Mouse (Mus musculus) yolk sac, embryonic 10.5 days (tissue): ENCODE results near the gene Kcnmb4.

Experiments
- DNase-seq: peaks from one replicate; pipeline ENCODE4 v3.0.0-alpha.2; 2017; ENCODE audit warnings: low spot score

Gene Kcnmb4

GRCm38 (mm10) chr10:116473759-116474549, at the start of gene Kcnmb4:
Kcnmb4 (minus strand) TSS chr10:116473878.
- DNase-seq, result peak; percentile 17

- no peak for DNase-seq
Measured at GRCm38 (mm10) chr10:116519588-116519987, 45.9 kb upstream of the Kcnmb4 start.

GRCm38 (mm10) chr10:116515590-116515989, 41.9 kb upstream of the Kcnmb4 start:
- no peak for DNase-seq

GRCm38 (mm10) chr10:116515158-116515557, 41.5 kb upstream of the Kcnmb4 start:
- DNase-seq, result no peak

GRCm38 (mm10) chr10:116513254-116513635, 39.6 kb upstream of the Kcnmb4 start:
- no peak for DNase-seq

GRCm38 (mm10) chr10:116512521-116513253, 39.0 kb upstream of the Kcnmb4 start:
- no peak for DNase-seq

- no peak for DNase-seq
Measured at GRCm38 (mm10) chr10:116505303-116506014, 31.8 kb upstream of the Kcnmb4 start.

GRCm38 (mm10) chr10:116492768-116493167, 19.1 kb upstream of the Kcnmb4 start:
- DNase-seq, result no peak

- no peak for DNase-seq
Measured at GRCm38 (mm10) chr10:116486895-116487747, 13.4 kb upstream of the Kcnmb4 start.

- DNase-seq, result no peak
Measured at GRCm38 (mm10) chr10:116481917-116482316, 8.2 kb upstream of the Kcnmb4 start.

- no peak for DNase-seq
Measured at GRCm38 (mm10) chr10:116480988-116481387, 7.3 kb upstream of the Kcnmb4 start.

GRCm38 (mm10) chr10:116476559-116476958, 2.9 kb upstream of the Kcnmb4 start:
- DNase-seq, result no peak

- no peak for DNase-seq
Measured at GRCm38 (mm10) chr10:116475725-116476124, 2.0 kb upstream of the Kcnmb4 start.

GRCm38 (mm10) chr10:116473071-116473758, 463 bp downstream of the Kcnmb4 start:
- peak; percentile 52 for DNase-seq

- no peak for DNase-seq
Measured at GRCm38 (mm10) chr10:116472579-116472978, 1.1 kb downstream of the Kcnmb4 start.

GRCm38 (mm10) chr10:116470306-116470925, 3.3 kb downstream of the Kcnmb4 start:
- DNase-seq, result no peak

GRCm38 (mm10) chr10:116468094-116468493, 5.6 kb downstream of the Kcnmb4 start:
- DNase-seq, result no peak

GRCm38 (mm10) chr10:116463753-116464345, 9.8 kb downstream of the Kcnmb4 start:
- DNase-seq, result no peak

GRCm38 (mm10) chr10:116461443-116461842, 12.2 kb downstream of the Kcnmb4 start:
- DNase-seq, result no peak

- no peak for DNase-seq
Measured at GRCm38 (mm10) chr10:116458786-116459185, 14.9 kb downstream of the Kcnmb4 start.
